Mouse (Mus musculus) right cerebral cortex, adult 2 months (tissue): ENCODE measurements around the gene Pnrc1.

Source experiments
- DNase-seq, 2 experiments: peaks; one replicate each; pipeline ENCODE4 v3.0.0; 2021 to 2022; ENCODE audit warnings: low spot score in 2 of 2

Gene Pnrc1

GRCm38 (mm10) chr4:33270386-33271314 is 19.3 kb downstream of the Pnrc1 start:
- no peak for DNase-seq

GRCm38 (mm10) chr4:33264979-33265726 is 24.8 kb downstream of the Pnrc1 start:
- no peak for DNase-seq

GRCm38 (mm10) chr4:33262897-33263296 is 27.1 kb downstream of the Pnrc1 start:
- no peak for DNase-seq

GRCm38 (mm10) chr4:33261311-33261753 is 28.6 kb downstream of the Pnrc1 start:
- no peak for DNase-seq

- no peak for DNase-seq
Observed at GRCm38 (mm10) chr4:33260311-33260710, 29.7 kb downstream of the Pnrc1 start.

- DNase-seq, result no peak
Observed at GRCm38 (mm10) chr4:33257263-33257964, 32.5 kb downstream of the Pnrc1 start.

- no peak for DNase-seq
Observed at GRCm38 (mm10) chr4:33254706-33255105, 35.3 kb downstream of the Pnrc1 start.

GRCm38 (mm10) chr4:33250867-33251266 is 39.1 kb downstream of the Pnrc1 start:
- DNase-seq, result no peak

- no peak for DNase-seq
Observed at GRCm38 (mm10) chr4:33249716-33250230, 40.2 kb downstream of the Pnrc1 start.

- DNase-seq, result no peak
Observed at GRCm38 (mm10) chr4:33248915-33249314, 41.0 kb downstream of the Pnrc1 start.

GRCm38 (mm10) chr4:33248062-33248889 is 41.7 kb downstream of the Pnrc1 start:
- peak; percentile 97 for DNase-seq

- DNase-seq, result peak; percentile 99
Observed at GRCm38 (mm10) chr4:33247479-33248053, 42.4 kb downstream of the Pnrc1 start.

- no peak for DNase-seq
Observed at GRCm38 (mm10) chr4:33245853-33246395, 44.0 kb downstream of the Pnrc1 start.

GRCm38 (mm10) chr4:33243921-33244320 is 46.0 kb downstream of the Pnrc1 start:
- DNase-seq, result peak; percentile 38 to 43

GRCm38 (mm10) chr4:33243016-33243758 is 46.8 kb downstream of the Pnrc1 start:
- DNase-seq, result no peak

GRCm38 (mm10) chr4:33242536-33242935 is 47.4 kb downstream of the Pnrc1 start:
- no peak for DNase-seq

- no peak for DNase-seq
Observed at GRCm38 (mm10) chr4:33230881-33231280, 59.1 kb downstream of the Pnrc1 start.

GRCm38 (mm10) chr4:33229639-33230038 is 60.3 kb downstream of the Pnrc1 start:
- no peak for DNase-seq

- no peak for DNase-seq
Observed at GRCm38 (mm10) chr4:33227164-33227563, 62.8 kb downstream of the Pnrc1 start.
